Mouse (Mus musculus): ENCODE measurements around the gene Trip11.

Gene Trip11

DNA sequence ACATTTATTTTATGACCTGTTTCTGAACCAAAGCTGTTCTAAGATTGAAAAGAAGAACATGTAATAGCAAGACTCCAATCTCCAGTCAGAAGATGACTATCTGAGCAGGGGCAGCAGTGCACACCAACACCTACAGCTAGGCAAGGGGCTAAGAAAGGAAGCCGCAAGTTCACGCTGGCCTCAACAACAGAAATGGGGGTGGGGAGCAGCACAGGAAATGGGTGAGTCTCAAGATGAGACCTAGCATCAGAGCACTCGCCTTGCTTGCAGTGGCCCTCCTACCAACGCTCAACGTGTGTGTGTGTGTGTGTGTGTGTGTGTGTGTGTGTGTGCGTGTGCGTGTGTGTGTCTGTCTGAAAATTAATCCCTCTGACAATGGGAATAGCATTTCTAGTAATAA, 16.0 kb downstream of the Trip11 start:
- no peak for DNase-seq (ENCODE audit: low read depth, low spot score)

DNA sequence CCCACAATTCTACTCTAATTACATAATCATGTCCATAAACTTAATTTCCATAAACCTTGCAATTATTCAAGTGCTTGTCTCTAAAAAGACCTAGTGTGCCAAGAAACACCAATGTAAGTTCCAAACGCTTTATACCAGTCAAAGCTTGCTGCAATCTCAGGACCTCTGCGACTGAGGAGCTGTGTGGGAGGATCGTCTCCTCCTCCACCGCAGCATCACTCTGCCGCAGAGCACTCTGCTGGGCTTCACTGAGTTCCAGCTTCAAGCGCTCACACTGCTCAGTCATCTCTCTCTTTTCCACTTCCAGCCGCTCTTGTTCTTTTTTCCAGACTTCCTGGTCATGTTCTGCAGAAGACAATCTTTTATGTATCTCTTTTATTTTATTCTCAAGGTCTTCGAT, 19.8 kb downstream of the Trip11 start:
- DNase-seq (ENCODE audit: low read depth, low spot score) = no peak

DNA sequence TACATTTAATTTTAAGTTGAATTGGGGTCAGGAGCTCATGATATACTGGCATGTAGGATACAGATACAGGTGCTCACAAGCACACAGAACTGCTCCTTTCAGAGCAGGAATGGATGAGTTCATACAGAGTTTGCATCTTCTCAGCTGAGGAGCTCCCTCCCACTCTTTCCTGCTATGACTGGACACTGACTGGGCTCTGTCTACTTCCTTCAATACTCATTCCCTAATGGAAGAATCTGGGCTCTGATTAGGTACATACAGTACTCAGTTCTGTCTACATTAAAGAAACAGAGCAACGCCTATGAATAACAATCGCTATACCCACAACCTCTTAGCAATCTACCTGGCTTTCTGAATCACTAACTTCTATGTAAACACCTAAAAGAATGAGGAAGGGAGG, 20.2 kb downstream of the Trip11 start:
- no peak for DNase-seq (ENCODE audit: low read depth, low spot score)

DNA sequence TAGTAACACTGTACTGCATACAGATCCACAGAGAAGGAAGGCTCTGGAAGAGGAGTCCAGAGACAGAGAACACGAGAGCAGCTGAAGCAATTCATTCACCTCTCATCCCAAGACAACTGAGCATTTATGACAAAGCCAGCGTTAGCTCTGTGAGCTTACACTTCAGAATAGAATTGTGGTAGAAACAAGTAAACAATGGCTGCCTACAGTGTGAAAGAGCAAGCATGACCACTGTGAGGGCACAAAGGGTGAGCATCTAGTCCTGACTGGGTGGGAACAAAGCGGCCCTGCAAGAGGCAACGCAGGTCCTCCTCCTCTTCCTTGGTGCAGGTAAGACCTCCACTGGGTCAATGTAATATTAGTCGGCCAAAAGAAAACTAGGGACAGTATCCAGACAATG, 22.0 kb downstream of the Trip11 start:
- no peak for DNase-seq (ENCODE audit: low read depth, low spot score)

DNA sequence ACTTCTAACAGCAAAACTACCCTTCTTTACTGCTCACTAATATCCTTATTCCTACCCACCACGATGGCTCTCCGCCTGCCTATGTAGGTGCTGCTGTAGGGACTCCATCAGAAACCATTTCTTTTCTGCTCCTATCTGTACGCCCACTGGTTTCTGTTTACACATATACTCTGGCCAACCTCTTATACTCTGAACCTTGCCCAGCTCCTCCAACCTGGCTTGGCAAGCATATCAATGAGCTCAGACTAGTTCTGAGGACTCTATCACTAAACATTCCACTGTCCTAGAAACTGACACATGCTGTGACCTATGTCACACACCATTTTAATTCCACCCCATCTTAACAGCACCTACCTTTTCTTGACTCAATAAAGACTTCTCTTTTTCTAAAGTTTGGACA, 23.7 kb downstream of the Trip11 start:
- no peak for DNase-seq (ENCODE audit: low read depth, low spot score)

DNA sequence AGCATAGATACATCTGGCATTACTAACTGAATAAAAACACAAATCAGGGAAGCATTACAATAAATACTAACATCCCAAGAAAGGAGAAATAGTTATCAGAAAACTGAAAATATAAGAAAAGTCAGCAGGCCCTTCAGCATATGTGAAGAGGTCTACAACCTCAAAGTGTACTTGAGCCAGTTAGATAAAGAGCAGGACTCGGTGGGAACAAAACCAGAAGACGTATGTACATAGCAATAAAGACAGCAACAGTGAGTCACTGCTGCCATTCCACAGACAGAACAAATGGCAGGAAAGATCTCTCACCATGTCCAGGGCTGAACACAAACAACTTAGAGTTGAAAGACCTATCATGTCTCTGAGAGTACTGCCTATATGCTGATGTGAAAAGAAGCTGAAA, 24.8 kb downstream of the Trip11 start:
- DNase-seq (ENCODE audit: low read depth, low spot score) = no peak

DNA sequence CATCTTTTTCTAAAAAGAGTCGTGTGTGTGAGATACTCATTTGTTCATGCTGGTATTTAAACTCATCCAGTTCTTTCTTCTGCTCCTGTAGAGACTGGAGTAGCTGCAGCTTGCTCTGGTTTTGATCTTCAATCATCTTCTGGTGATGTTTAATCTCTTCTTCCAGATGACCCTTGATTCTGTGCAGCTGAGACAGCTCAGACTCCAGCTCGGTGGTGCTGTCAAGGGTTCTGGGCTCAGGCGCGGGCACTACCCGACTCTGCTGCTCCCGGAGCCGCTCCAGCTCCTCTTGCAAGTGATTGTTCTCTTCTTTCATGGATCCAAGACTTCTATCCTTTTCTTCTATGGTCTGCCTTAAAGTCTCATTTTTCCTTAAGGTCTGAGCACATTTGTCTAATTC, 28.1 kb downstream of the Trip11 start:
- DNase-seq (ENCODE audit: low read depth, low spot score) = no peak

DNA sequence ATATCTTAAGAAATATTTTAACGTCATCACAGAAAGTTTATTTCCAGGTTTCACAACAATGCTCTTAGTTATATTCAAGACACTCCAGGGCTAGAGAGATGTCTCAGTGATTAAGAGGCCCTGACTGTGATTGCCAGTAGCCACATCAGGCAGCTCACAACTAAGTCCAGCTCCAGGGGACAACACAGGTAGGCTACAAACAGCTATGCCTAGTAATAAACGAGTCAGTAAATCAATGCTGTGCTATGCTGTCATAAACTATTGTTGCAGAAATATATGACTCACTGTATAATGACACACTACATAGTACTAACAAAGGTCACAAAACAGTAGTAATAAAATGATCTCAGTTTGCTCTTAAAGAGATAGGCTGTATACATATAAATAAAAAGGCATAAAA, 36.7 kb downstream of the Trip11 start:
- no peak for DNase-seq (ENCODE audit: low read depth, low spot score)

DNA sequence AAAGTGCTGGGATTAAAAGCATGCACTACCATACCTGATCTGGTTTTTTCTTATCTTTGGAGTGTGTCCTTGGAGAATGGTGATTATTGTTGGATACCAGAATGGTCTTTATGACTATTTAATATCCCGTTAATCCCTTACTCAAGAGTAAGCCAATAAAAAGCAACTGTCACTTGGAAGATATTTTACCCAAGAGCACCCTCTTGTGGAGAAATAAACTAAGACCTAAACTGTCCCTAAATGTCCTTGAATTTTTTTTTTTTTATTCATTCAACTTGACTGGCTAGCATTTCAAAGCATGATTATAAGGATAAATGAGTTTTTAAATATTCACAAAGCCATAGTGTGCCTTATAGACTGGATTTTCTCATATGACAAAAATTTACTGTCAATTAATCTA, 38.0 kb downstream of the Trip11 start:
- DNase-seq (ENCODE audit: low read depth, low spot score) = peak; percentile 2

DNA sequence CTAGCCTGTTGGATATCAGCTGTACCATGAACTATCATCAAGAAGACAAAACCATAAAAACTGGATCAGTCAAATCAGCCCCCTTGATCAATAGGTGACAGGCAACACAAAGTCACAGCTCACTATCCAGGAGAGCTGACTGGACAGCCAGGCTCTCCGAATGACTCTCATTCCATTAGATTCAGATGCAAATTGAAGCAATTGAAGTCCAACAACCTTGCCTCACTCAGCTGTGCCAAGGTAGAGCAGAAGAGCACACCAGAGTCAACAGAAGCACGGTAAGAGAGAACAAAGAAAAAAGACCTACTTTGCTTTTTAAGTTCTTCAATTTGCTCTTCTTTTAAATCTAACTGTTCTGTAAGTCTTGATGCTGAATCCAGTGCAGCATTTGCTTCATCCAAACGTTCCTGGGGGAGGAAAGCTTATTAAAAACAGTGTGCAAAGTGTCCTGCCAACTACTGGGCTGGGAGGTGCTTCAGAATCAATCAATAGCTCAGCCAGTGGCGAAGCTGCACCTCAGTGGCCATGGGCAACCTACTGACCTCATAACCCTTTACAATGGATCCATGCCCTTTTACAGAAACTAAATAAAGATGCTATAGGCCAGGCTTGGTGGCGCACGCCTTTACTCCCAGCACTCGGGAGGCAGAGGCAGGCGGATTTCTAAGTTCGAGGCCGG, 50.6 kb downstream of the Trip11 start:
- no peak for DNase-seq (ENCODE audit: low read depth, low spot score)

DNA sequence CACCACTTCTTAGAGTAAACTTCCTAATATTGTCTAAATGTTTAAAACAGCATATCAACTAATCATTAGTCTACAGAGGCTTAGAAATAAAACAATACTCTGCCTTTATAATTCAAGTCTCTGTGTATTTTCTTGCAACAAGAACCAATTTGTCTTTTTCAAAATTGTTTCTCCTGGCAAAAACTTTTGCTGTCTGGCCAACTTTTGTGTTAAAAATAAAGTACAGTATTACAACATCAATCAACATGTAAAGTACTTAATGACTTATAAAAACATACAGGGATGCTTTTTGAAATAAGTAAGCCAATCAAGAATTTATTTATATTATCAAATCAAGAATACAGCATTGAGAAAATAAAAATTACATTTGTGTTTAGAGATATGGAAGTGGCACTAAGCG, 52.8 kb downstream of the Trip11 start:
- DNase-seq (ENCODE audit: low read depth, low spot score) = no peak

DNA sequence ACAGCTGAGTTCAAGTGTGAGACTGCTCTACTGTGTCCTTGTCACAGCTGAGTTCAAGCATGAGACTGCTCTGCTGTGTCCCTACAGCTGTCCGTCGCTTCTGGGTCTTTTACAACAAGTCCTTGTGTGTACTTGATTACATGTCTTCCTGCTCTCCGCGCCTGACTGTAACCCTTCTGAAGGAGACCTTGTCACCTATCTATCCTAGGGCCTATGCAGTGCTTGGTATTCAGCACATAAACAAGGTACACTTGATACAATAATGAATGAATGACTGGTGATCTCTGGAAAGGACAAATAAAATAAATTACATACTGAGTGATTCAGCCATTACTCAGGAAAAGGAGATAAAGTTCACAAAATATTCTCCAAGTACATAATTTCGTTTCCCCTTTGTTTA, 55.1 kb downstream of the Trip11 start:
- DNase-seq (ENCODE audit: low read depth, low spot score) = no peak

DNA sequence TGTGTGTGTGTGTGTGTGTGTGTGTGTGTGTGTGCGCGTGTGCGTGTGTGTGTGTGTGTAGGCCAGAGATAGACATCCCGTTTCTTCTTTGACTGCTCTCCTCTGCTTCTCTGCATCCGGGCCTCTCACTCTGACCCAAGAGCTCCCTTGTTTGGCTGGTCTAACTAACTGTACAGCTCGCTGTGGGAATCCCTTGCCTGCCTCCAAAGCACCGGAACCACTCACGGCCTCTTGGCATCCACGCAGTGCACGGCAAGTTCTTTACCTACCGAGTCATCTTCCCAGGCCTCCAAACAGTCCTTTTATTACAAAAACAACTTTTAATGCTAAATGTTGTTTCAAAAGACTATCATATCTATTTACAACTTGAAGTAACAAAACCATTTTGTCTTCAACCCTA, 58.7 kb downstream of the Trip11 start:
- DNase-seq (ENCODE audit: low read depth, low spot score) = no peak

DNA sequence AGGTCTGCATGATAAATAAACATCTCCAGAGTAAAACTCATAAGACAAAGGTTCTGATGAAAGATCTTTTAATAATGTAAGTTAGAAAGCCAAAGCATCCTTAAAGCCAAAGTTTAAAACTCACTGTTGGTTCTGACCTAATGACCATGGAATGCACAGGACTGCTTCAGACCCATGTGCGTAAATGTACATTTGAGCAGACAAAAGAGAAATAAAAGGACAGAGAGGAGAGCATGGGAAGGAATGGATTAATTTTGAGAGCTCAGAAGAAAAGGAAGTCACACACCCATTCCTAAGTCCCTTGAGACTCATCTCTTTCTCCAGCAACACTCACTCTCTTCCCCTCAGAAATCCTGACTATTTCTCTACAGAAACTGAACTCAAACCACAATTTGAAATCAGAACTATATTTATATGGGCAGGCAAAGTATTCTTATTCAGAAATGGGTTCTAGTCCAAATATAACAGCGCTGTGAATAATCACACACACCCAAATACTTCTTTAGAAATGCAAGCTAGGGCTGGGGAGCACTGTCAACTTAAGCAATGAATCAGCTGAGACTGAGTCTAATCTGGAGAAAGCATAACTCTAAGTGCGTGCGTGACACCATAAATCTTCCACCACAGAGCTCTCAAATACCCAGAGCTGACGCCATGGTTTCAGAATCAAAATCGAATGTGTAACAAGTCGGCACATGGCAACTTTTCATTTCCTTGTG, 61.1 kb downstream of the Trip11 start:
- no peak for DNase-seq (ENCODE audit: low read depth, low spot score)

DNA sequence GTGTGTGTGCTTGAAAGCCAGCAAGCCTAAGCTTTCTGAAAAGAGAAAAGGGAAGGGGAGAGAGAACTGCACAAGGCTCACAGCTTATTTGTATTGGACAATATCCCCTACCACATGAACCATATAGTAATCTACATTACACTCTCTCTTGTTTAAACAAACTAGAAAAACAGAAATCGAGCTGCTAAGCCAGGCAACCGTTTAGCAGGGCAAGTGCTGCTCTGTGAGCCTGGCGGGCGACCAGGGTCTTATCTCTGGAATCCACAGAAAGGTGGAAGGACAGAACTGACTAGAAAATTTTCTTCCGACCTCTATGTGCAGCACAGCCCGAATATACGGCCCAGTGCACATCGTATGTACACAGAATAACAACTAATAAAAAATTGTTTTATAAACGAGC, 61.8 kb downstream of the Trip11 start:
- DNase-seq (ENCODE audit: low read depth, low spot score) = no peak

DNA sequence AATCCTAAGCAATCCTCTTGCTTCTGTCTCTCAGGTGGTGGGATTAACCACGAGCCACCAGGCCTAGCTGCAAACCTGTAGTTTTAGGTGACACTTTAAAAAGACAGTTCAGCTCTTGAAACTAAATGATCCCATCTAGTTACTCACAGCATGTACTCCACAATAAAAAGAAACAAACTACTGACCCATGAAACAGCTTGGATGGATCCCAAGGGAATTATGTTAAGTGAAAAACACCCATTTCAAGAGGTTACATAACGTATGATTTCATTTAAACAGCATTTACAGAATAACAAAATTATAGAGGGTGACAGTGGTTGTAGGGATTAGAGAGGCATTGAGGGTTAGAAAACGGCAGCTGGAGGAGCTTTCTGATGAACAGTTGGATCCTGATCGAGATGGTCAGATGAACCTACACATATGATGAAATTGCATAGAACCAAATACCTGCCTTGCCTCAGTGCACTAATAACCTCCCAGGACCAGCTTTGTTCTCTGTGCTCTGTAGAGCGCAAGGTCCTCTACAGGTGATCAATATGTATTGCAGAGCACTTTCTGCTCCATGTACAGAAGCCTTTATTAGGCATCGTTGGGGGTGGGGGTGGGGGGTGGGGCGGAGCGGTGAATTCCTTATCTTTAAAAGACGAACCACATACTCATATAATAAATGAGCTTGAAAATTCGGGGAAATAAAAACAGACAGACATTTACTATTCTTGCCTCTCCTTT, 76.4 kb downstream of the Trip11 start:
- no peak for DNase-seq (ENCODE audit: low read depth, low spot score)

DNA sequence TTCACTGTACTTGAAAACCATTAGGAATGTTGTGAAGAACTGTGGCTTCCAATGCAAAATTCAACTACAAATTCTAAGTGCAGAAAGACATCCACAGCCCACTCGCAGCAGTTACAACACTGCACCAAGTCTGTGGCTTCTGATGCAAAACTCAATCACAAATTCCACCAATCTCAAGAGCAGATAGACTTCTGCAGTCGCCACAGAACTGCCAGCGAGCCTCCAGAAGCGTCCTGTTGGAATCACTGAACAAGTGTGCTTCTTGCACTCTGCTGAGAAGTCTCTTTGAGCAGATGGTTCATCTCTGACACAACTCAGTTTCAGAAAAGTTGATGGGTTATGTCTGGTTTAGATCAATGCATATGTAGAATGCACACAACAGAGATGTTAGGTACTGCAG, 78.4 kb downstream of the Trip11 start:
- no peak for DNase-seq (ENCODE audit: low read depth, low spot score)

DNA sequence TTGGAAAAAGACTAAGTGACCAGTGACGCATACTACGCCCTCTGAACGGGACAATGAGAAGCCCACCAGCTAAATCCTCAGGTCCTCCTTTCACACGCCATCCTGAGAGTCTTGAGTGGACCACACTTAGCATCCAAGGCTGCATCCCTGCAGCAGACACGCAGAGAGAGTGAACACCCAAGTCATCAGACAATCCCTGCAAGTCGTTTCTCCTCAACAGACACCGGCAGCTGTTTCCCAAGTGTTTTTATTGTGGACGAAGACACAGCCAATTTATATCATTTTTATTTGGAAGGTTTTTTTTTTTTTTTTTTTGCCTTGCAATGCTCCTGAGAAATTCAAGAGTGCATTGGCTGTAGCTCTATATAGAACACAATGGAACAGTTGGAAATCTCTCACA, 79.3 kb downstream of the Trip11 start:
- no peak for DNase-seq (ENCODE audit: low read depth, low spot score)

DNA sequence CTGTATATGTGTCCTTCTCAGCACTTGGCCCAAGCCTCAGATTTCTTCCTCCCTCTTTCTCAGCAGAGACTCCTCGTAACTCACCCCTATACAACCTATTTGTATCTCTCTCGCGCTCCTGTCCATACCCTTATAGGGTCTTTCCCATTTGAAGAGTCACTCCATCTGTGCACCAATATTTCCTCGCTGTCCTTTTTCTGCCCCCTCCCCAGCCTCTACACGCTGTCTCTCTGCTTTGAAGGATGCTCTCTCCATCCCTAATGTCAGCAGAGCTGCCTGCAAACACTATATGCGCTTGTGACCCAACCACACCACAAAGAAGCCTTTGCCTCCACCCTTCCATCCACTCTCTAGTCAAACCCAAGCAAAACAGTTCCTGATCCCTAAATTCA, 80.0 kb downstream of the Trip11 start:
- DNase-seq (ENCODE audit: low read depth, low spot score) = no peak

DNA sequence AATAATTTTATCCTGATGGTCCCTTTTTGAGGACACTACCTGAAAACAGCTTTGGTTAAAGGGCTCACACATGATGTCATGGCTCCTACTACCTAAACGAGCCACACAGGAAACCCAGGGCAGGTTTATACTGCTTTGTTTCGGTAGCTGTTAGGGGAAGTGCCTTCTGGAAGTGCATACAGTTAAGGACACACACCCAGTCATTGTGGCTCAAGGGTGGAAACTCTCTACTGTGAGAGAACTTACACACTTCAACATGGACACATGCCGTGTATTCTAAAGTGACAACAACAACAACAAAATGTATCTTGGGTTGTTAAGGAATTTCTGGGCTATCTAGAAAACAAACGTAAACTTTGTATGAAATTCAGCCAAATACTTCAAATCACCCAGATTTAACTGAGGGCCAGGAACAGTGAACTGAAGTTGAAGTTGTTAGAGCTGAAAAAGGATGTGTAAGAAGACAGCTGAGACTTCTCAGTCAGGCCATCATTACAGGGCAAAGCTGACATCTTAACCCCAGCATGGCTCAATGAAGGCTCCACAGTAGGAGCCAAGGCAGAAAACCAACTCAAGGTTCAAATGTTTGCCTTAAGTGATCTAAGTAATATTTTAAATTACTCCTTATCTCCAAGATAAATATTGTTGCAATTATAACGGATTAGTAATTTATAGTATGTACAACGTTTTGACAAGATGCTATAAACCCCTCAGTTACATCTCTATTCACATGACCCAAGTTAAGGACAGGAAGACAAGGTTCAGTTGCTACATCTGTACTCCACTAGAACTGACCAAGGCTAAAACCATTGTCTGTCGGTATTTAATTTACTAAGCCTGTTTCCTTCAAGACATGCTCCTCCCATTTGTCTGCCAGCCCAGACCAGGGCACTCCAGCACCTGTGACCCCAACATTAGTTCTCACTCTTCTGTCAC, 80.6 kb downstream of the Trip11 start:
- no peak for DNase-seq (ENCODE audit: low read depth, low spot score)

DNA sequence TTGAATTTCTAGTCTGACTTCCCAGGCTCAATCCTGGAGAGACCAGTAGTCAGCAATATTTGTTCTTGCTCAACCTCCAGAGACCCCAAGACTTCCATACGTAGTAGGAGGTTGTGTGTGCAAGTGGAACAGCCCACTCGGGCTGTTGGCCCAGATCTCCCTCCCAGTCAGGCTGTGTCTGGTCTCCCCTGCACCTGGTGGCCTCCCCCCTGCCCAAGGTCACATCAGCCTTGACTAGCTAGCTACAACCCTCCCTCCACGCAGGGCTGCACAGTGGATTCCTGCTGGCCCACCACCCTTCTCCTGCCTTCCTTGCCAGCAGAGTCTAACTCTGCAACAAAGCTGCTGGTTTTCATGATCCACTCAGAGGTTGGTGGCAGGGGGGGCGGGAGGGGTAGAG, 81.8 kb downstream of the Trip11 start:
- DNase-seq (ENCODE audit: low read depth, low spot score) = no peak

DNA sequence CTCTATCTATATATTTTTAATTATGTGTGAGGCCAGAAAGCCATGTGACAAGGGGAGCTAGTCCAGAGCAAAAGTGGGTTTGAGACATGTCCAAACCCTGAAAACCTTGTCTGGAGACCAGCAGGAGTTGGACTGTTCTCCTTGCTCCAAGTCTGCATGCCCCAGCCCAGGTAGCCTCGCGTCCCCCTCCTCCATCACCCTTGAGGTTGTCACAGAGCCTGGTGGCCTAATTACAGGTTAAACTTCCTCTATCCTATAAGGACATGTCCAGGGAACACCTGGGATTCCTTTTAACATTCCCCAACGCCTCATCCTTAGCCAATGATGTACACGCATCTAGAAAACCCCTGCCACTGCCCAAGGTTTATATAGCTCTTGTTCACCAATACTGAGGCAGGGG, 89.9 kb downstream of the Trip11 start:
- no peak for DNase-seq (ENCODE audit: low read depth, low spot score)
